Mouse (Mus musculus) lung, postnatal 0 days (tissue): ENCODE data around the gene Tulp2.

Experiments used
- CTCF ChIP-seq: IDR thresholded peaks from 2 replicates; pipeline ENCODE4 v1.5.1; 2016; ENCODE audit warnings: antibody characterized with exemption, mild to moderate bottlenecking
- EP300 ChIP-seq: IDR thresholded peaks from 2 replicates; pipeline ENCODE4 v1.6.1; 2016; ENCODE audit warnings: antibody characterized with exemption, mild to moderate bottlenecking, control low read depth

GRCm38 (mm10) chr7:45554744-45555143, 73.1 kb downstream of the Tulp2 start, which contains the start of gene Hsd17b14:
- no peak for TF ChIP-seq CTCF
- TF ChIP-seq EP300, result no peak
